8 mouse cellular contexts compared by ENCODE assay signal in the genomic region with DNA sequence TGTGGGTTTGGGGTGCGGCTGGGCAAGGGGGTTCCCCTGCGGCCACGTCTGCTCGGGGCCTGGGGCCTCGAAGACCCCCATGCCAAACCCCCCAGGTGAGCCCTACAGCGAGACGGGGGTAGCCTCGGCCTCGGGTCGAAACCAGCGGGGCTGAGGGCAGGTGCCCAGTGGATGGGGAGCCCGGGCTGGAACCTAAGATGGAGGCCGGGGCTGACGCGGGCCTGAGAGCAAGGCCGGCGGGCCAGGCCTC. TPM values are rescaled to one million over a fixed set of nuclear protein-coding genes. Genes with fewer than 3 reads are reported as not detected.
DNase-seq lines count a peak whose midpoint lies in the region; ATAC-seq lines count a peak whose summit lies in the region.

No protein-coding gene starts in this region.

- DNase-seq in cerebellum, adult 9-10 months = peak; percentile 83
- DNase-seq in cerebellum, postnatal 4 days (ENCODE audit: low spot score in 2 of 2) = no peak
- peak; percentile 77 for DNase-seq in right cerebral cortex, postnatal 25 days
- DNase-seq in right cerebral cortex, postnatal 14 days = no peak
- no peak for DNase-seq in hindbrain, embryonic 11.5 days (ENCODE audit: low spot score)
- DNase-seq in left cerebral cortex, postnatal 14 days (ENCODE audit: low spot score in 2 of 2) = no peak

- H3K9ac ChIP-seq in hindbrain, embryonic 11.5 days (ENCODE audit: low read depth, low read length) = peak overlapping the region; percentile 96

- peak overlapping the region; percentile 83 for H3K4me3 ChIP-seq in hindbrain, embryonic 11.5 days (ENCODE audit: low read depth, low read length)
- H3K4me3 ChIP-seq in megakaryocyte, embryonic 14.5 days (replicated peaks) = peak overlapping the region; percentile 99

- ATAC-seq in hindbrain, embryonic 11.5 days (ENCODE audit: low FRiP score) = peak; percentile 76
- no peak for ATAC-seq in megakaryocyte progenitor cell, adult 5-6 weeks (replicated peaks; ENCODE audit: poor library complexity)

- H3K36me3 ChIP-seq in hindbrain, embryonic 11.5 days (ENCODE audit: control insufficient read depth, insufficient read depth, low read length) = no peaks in the 10 kb centered on the region
- H3K36me3 ChIP-seq in megakaryocyte, embryonic 14.5 days (replicated peaks; ENCODE audit: low read length) = peaks cover 38% of the 10 kb centered on the region

- whole genome bisulfite sequencing in hindbrain, embryonic 11.5 days = 2% methylated on average over 15 of the region's 17 CpGs

- no peaks in the 10 kb centered on the region for H3K9me3 ChIP-seq in hindbrain, embryonic 11.5 days (ENCODE audit: control insufficient read depth, low read length)
- peaks cover 28% of the 10 kb centered on the region for H3K9me3 ChIP-seq in megakaryocyte, embryonic 14.5 days

- peak overlapping the region; percentile 99 for H3K27ac ChIP-seq in hindbrain, embryonic 11.5 days (ENCODE audit: low read depth, low read length)

- H3K4me2 ChIP-seq in hindbrain, embryonic 11.5 days (replicated peaks; ENCODE audit: low read depth, low read length) = peak overlapping the region; percentile 88

- peaks cover 8% of the 10 kb centered on the region for H3K4me1 ChIP-seq in hindbrain, embryonic 11.5 days (replicated peaks; ENCODE audit: control insufficient read depth, insufficient read depth, low read length)
- peaks cover 62% of the 10 kb centered on the region for H3K4me1 ChIP-seq in megakaryocyte, embryonic 14.5 days

- no peaks in the 10 kb centered on the region for H3K27me3 ChIP-seq in hindbrain, embryonic 11.5 days (ENCODE audit: control insufficient read depth, insufficient read depth, low read length)
- no peaks in the 10 kb centered on the region for H3K27me3 ChIP-seq in megakaryocyte, embryonic 14.5 days (replicated peaks)

- intact Hi-C loops in left cerebral cortex, postnatal 14 days (cut with DNase I) = no loop called here

RNA-seq across cellular contexts. Expression of a gene that starts 1.3 kb away (rescaled TPM):
- 64.5 and 108 TPM in 2 replicates for polyA plus RNA-seq in hindbrain, embryonic 11.5 days (2014; fragmentation: Nextera tagmentation; extraction: Ambion mirVana)
- polyA plus RNA-seq in megakaryocyte, embryonic 14.5 days (2012; ENCODE audit: insufficient read depth, low replicate concordance) = 2.5 and 2.7 TPM in 2 replicates
- 90.4 and 94.9 TPM in 2 replicates for total RNA-seq in megakaryocyte progenitor cell, adult 5-6 weeks (2015)
- total RNA-seq in megakaryocyte progenitor cell, adult 5-6 weeks (2017) = 74.5 and 89.7 TPM in 2 replicates
- total RNA-seq in left cerebral cortex, postnatal 14 days (2021) = 100 to 1,000 TPM; 135 to 140 TPM

RNA-seq across cellular contexts. Expression of a gene that starts 58.5 kb away (rescaled TPM):
- polyA plus RNA-seq in hindbrain, embryonic 11.5 days (2014; fragmentation: Nextera tagmentation; extraction: Ambion mirVana) = 0.66 and 1.5 TPM in 2 replicates
- polyA plus RNA-seq in megakaryocyte, embryonic 14.5 days (2012; ENCODE audit: insufficient read depth, low replicate concordance) = not detected in 2 replicates
- not detected in 2 replicates for total RNA-seq in megakaryocyte progenitor cell, adult 5-6 weeks (2015)
- total RNA-seq in megakaryocyte progenitor cell, adult 5-6 weeks (2017) = not detected in 2 replicates
- under 1 TPM; 0.11 to 0.25 TPM for total RNA-seq in left cerebral cortex, postnatal 14 days (2021)

Comparison
In these comparisons a context has a peak if more than half of its experiments do, and no peak if none do; other contexts are left out.
1. DNase-seq: peak in cerebellum, adult 9-10 months (single experiment) and right cerebral cortex, postnatal 25 days (single experiment); none in cerebellum, postnatal 4 days (0 of 2), right cerebral cortex, postnatal 14 days (single experiment), hindbrain, embryonic 11.5 days (single experiment) and left cerebral cortex, postnatal 14 days (0 of 2).